Mouse (Mus musculus) WW6 (cell line): ENCODE measurements around the gene Olfr1043.
"Not testable (repeated sequence)": the region's sequence is repeated elsewhere in the genome, so short reads cannot be mapped to it uniquely, and the experiment has no call there.

Experiments
- DNase-seq: peaks from one replicate; pipeline ENCODE4 v3.0.0-alpha.2; 2013; ENCODE audit warnings: low read depth, low spot score

The Olfr1043 gene

GRCm38 (mm10) chr2:86167422-86167821 lies at the start of gene Olfr1043:
Gene Olfr1043 (minus strand): TSS chr2:86167522.
- no peak for DNase-seq

GRCm38 (mm10) chr2:86202909-86203308 lies 35.6 kb upstream of the Olfr1043 start, which contains the start of gene Olfr1045:
Gene Olfr1045 (minus strand): TSS chr2:86203009.
- no peak for DNase-seq

- no peak for DNase-seq
Measured at GRCm38 (mm10) chr2:86195863-86196262, 28.5 kb upstream of the Olfr1043 start.

GRCm38 (mm10) chr2:86185583-86185982 lies 18.3 kb upstream of the Olfr1043 start, which contains the start of gene Olfr52:
Gene Olfr52 (minus strand): TSS chr2:86185683.
- no peak for DNase-seq

GRCm38 (mm10) chr2:86179950-86180349 lies 12.6 kb upstream of the Olfr1043 start:
- peak; percentile 34 for DNase-seq

GRCm38 (mm10) chr2:86177720-86178119 lies 10.4 kb upstream of the Olfr1043 start, which contains the start of gene Olfr1044:
Gene Olfr1044 (minus strand): TSS chr2:86177820.
- no peak for DNase-seq

GRCm38 (mm10) chr2:86175422-86175821 lies 8.1 kb upstream of the Olfr1043 start:
- DNase-seq: not testable (repeated sequence)

- no peak for DNase-seq
Measured at GRCm38 (mm10) chr2:86161738-86162137, 5.6 kb downstream of the Olfr1043 start, which contains the start of gene Olfr1042. Gene Olfr1042 (minus strand): TSS chr2:86161838.

- DNase-seq: no peak
Measured at GRCm38 (mm10) chr2:86146632-86147031, 20.7 kb downstream of the Olfr1043 start, which contains the start of gene Olfr1040. Gene Olfr1040 (minus strand): TSS chr2:86146732.

GRCm38 (mm10) chr2:86135828-86136227 lies 31.5 kb downstream of the Olfr1043 start, which contains the start of gene Olfr1039:
Gene Olfr1039 (minus strand): TSS chr2:86135928.
- DNase-seq: no peak
